Mouse (Mus musculus) C2C12 (cell line): ENCODE data around the gene Gm37240. TPM values are rescaled to one million over a fixed set of nuclear protein-coding genes. Genes with fewer than 3 reads are reported as not detected.

ENCODE experiments used
- H3K27me3 ChIP-seq: one replicate; pipeline ENCODE4 v1.6.1; 2011; ENCODE audit not compliant: control insufficient read depth, insufficient read depth, insufficient read length
- H3K36me3 ChIP-seq: one replicate; pipeline ENCODE4 v1.6.1; 2011; ENCODE audit not compliant: control insufficient read depth, insufficient read depth
- H3K4me3 ChIP-seq: one replicate; pipeline ENCODE4 v1.5.1; 2011; ENCODE audit warnings: mild to moderate bottlenecking, control low read depth; ENCODE audit not compliant: poor library complexity, insufficient read depth, severe bottlenecking
- H3K79me2 ChIP-seq: one replicate; pipeline ENCODE4 v1.6.1; 2011; ENCODE audit not compliant: control insufficient read depth, insufficient read depth
- H3K79me3 ChIP-seq: one replicate; pipeline ENCODE4 v1.6.1; 2011; ENCODE audit warnings: low read depth, control low read depth
- H3ac ChIP-seq: one replicate; pipeline ENCODE3; 2011; ENCODE audit warnings: low read depth; ENCODE audit not compliant: control insufficient read depth, insufficient read length
- CEBPB ChIP-seq: IDR thresholded peaks from one replicate; pipeline ENCODE4 v1.6.1; 2011; ENCODE audit warnings: low read depth, mild to moderate bottlenecking, control low read depth, moderate library complexity
- CTCF ChIP-seq: IDR thresholded peaks from one replicate; pipeline ENCODE4 v1.5.1; 2011; ENCODE audit not compliant: control insufficient read depth, insufficient read depth, insufficient read length
- FOSL1 ChIP-seq: IDR thresholded peaks from one replicate; pipeline ENCODE4 v1.8.0; 2011; ENCODE audit warnings: mild to moderate bottlenecking, low read length; ENCODE audit not compliant: poor library complexity, insufficient read depth, severe bottlenecking
- MAX ChIP-seq: IDR thresholded peaks from one replicate; pipeline ENCODE4 v1.6.1; 2011; ENCODE audit warnings: mild to moderate bottlenecking, control low read depth
- MYOD1 ChIP-seq: IDR thresholded peaks from one replicate; pipeline ENCODE4 v1.6.1; 2011; ENCODE audit warnings: low read depth; ENCODE audit not compliant: control insufficient read depth, insufficient read length
- MYOG ChIP-seq: IDR thresholded peaks from one replicate; pipeline ENCODE4 v1.6.1; 2011; ENCODE audit not compliant: control insufficient read depth, insufficient read length; ENCODE audit errors: extremely low read depth
- USF1 ChIP-seq: IDR thresholded peaks from one replicate; pipeline ENCODE4 v1.6.1; 2011; ENCODE audit warnings: low read depth, mild to moderate bottlenecking, control low read depth, moderate library complexity
- polyA plus RNA-seq: library from polyadenylated mRNA; unstranded; fragments of >200 nt; fragmentation: generic; extraction: Trizol; gene quantifications from one replicate; pipeline ENCODE4 v1.2.1, GENCODE M21; 2012; ENCODE audit warnings: missing spikeins

Gm37240 gene
- polyA plus RNA-seq, 1 experiment, result 7.3 TPM

DNA sequence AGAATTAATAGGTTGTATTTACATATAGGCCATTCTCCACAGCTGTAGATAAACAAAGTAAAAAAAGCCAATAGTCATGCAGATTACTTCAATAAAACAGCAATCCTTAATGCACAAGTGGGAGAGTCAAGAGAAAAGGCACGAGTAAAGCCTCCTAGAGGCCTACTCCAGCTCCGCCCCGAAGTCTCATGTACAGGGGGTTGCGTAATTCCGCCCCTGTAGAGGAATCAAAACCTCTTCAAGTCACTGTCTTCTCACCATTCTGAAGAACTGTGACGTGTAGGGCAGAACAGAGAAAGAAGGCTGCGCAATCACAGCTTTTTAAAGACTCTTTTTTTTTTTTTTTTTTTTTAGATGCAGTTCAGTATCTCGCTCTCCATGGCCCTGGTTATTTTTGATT is 393.5 kb downstream of the Gm37240 start:
- Histone ChIP-seq H3K36me3 (no peaks in the 10 kb centered on the region), H3ac (no peak overlapping the region), H3K4me3 (no peak overlapping the region), H3K27me3 (no peaks in the 10 kb centered on the region), H3K79me2 (no peaks in the 10 kb centered on the region), H3K79me3 (no peaks in the 10 kb centered on the region)
- no peak for TF ChIP-seq FOSL1
- no peak for TF ChIP-seq MYOD1
- no peak for TF ChIP-seq MYOG
- TF ChIP-seq MAX, result no peak
- no peak for TF ChIP-seq CTCF
- TF ChIP-seq USF1, result no peak
- no peak for TF ChIP-seq CEBPB

DNA sequence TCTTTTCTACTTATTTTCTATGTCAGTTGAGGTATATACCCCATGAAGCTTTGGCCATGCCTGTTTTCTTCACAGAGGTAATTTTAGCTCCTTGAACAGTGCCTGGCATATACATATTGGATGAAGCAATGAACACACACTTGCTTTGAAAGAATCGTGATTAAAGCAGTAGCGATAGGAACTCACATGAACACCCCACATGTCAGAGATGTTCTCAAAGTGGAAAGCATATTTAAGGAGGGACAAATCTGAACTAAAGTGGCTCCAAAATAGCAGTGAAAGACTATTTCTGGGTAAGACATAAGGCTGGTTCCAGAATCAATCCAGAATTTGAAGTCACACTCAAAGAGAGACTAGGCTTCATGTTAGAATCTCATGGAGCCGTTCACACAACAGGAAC is 397.1 kb downstream of the Gm37240 start:
- no peaks in the 10 kb centered on the region for H3K79me3 ChIP-seq

DNA sequence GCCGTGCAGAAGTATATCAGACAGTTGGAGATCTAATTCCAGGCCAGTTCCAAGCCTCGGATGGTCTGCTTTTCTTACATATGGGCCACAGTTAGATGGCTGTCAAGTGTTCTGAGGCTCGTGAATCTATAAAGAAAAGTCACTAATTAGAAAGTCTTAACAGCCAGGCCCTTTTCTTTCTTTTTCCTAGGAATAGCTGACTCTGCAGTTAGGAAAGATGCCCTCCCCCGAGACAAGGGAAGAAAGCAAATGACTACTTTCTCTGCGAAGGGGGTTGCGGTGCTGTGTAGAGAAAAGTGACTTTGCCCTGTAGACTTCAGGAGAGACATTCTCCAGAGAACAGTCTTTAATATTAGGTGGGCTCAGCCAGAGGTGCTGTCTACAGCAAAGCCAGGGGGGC is 399.9 kb downstream of the Gm37240 start:
- Histone ChIP-seq H3K4me3 (no peak overlapping the region), H3ac (no peak overlapping the region), H3K79me3 (no peaks in the 10 kb centered on the region), H3K27me3 (no peaks in the 10 kb centered on the region), H3K79me2 (no peaks in the 10 kb centered on the region), H3K36me3 (no peaks in the 10 kb centered on the region)
- no peak for TF ChIP-seq MYOD1
- TF ChIP-seq CEBPB, result no peak
- TF ChIP-seq MAX, result no peak
- no peak for TF ChIP-seq MYOG
- TF ChIP-seq FOSL1, result no peak
- TF ChIP-seq CTCF, result no peak
- no peak for TF ChIP-seq USF1

More for the DNA sequence above, 397.1 kb downstream of the Gm37240 start:
- TF ChIP-seq CEBPB (no peak), MYOD1 (no peak), MAX (no peak), FOSL1 (no peak), CTCF (no peak), MYOG (no peak), USF1 (no peak)
- no peaks in the 10 kb centered on the region for H3K36me3 ChIP-seq
- no peak overlapping the region for H3K4me3 ChIP-seq
- H3K27me3 ChIP-seq, result no peaks in the 10 kb centered on the region
- H3ac ChIP-seq, result no peak overlapping the region
- no peaks in the 10 kb centered on the region for H3K79me2 ChIP-seq

DNA sequence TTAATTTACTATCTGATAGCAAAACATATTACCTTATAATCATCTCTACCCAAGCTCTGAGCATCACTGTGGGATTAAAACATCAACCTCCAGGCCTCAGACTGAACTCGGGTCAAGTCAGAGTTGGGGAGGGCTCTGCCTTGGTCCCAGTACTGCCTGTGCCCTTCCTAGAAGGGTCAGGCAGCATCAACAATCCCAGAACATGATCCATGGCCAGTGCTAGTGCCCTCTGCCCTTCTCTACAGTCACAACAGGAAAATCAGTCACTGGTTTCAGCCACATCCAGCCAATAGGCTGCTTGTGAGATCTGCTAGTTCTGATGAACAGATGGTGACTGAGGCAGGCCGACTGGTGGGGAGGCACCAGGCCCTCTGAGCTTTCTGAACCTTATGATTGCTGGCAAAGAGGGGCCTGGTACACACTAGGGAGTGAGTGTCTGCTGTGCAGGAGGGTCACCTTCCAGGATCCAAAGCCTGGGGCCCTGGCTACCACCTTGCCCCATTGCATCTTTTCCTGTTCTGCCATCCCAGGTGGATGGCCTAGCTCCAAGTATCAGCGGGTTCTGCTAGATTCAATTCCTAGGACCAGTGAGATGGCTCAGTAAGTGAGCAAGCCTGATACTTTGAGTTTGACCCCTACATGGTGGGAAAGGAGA is 401.7 kb downstream of the Gm37240 start:
- TF ChIP-seq CEBPB (no peak), CTCF (no peak), USF1 (no peak), MAX (no peak), MYOD1 (no peak), MYOG (no peak), FOSL1 (no peak)
- H3ac ChIP-seq, result no peak overlapping the region
- no peaks in the 10 kb centered on the region for H3K79me2 ChIP-seq
- no peak overlapping the region for H3K4me3 ChIP-seq
- no peaks in the 10 kb centered on the region for H3K79me3 ChIP-seq
- no peaks in the 10 kb centered on the region for H3K27me3 ChIP-seq
- H3K36me3 ChIP-seq, result no peaks in the 10 kb centered on the region

DNA sequence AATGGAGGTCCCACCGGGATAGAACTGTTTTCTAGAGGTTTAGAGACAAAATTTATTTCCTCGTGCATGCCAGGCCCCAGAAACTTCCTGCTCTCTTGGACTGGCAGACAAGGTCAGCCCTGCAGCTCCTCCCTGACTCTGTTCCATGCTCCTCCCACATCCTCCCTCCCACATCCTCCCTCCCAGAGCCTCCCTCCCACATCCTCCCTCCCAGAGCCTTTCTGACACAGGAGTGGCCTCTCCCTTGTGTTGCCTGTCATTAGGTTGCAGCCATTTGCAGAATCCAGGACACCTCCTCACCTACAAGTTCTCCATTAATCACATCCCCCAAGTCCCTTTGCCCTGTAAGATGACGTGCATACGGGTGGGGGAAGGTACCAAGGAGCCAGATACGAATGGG is 404.7 kb downstream of the Gm37240 start:
- Histone ChIP-seq H3K79me3 (no peaks in the 10 kb centered on the region), H3K36me3 (no peaks in the 10 kb centered on the region), H3K79me2 (no peaks in the 10 kb centered on the region), H3K4me3 (no peak overlapping the region), H3ac (no peak overlapping the region), H3K27me3 (no peaks in the 10 kb centered on the region)
- TF ChIP-seq USF1 (no peak), MYOG (no peak), MAX (no peak), MYOD1 (no peak), CEBPB (no peak), CTCF (no peak), FOSL1 (no peak)

DNA sequence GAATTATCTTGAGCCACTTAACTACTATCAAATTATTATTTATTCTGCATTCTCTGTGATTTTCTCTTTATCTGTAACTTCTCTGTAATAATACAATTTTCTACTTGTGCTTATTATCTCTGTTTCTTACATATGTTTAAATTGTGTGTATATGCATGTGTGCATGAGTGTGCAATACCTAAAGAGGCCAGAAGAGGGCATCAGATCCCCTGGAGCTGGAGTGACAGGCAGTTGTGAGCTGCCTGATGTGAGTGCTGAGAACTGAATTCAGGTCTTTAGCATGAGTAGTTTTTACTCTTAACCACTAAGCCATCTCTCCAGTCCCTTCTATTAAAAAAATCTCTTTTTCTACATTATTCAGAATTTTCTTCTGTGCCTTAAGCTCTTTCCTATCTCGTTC is 406.7 kb downstream of the Gm37240 start:
- Histone ChIP-seq H3K79me2 (no peaks in the 10 kb centered on the region), H3K4me3 (no peak overlapping the region), H3K79me3 (no peaks in the 10 kb centered on the region), H3K36me3 (no peaks in the 10 kb centered on the region), H3ac (no peak overlapping the region), H3K27me3 (no peaks in the 10 kb centered on the region)
- TF ChIP-seq FOSL1, result no peak
- no peak for TF ChIP-seq MYOG
- no peak for TF ChIP-seq MYOD1
- TF ChIP-seq CTCF, result no peak
- TF ChIP-seq MAX, result no peak
